Mouse (Mus musculus) brain, embryonic 14.5 days (tissue): ENCODE measurements at regions not wholly inside any gene's neighbourhood (a gene's known extent, or its start where the extent isn't known, plus 50 kb on each side); places are given as distances from the start of the nearest gene placed in this dataset.

ENCODE experiments used
- CTCF ChIP-seq: fragments of 200-500 bp; IDR thresholded peaks from 2 replicates; pipeline ENCODE4 v1.5.1; 2012; ENCODE audit warnings: inconsistent platforms, mild to moderate bottlenecking, moderate library complexity, borderline replicate concordance; ENCODE audit not compliant: insufficient read depth, insufficient read length; ENCODE audit errors: extremely low read depth
- POLR2A ChIP-seq: fragments of 200-500 bp; IDR thresholded peaks from 2 replicates; pipeline ENCODE4 v1.6.1; 2012; ENCODE audit warnings: mild to moderate bottlenecking, inconsistent platforms, borderline replicate concordance; ENCODE audit not compliant: poor library complexity, insufficient read depth, insufficient read length, severe bottlenecking; ENCODE audit errors: extremely low read depth

DNA sequence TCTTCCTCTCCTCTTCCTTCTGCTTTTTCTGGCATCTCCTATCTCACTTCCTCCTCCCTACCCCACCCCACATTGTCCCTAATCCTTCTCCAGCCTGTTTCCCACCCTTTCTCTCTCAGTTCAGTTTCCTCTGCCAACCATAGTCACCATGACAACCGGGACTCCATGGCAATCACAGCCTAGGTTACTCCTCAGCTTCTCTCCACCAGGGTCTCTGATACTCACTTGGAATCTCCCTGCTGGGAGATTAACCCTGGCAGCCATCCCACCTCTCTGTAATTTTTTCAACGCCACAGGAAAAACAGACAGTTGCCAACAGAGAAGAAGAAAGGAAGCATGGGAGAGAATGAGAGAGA is 448.8 kb downstream of the Gm9195 start:
- no peak for TF ChIP-seq POLR2A
- TF ChIP-seq CTCF, result no peak
